ENCODE assay signal across 8 mouse cellular contexts in the genomic region with DNA sequence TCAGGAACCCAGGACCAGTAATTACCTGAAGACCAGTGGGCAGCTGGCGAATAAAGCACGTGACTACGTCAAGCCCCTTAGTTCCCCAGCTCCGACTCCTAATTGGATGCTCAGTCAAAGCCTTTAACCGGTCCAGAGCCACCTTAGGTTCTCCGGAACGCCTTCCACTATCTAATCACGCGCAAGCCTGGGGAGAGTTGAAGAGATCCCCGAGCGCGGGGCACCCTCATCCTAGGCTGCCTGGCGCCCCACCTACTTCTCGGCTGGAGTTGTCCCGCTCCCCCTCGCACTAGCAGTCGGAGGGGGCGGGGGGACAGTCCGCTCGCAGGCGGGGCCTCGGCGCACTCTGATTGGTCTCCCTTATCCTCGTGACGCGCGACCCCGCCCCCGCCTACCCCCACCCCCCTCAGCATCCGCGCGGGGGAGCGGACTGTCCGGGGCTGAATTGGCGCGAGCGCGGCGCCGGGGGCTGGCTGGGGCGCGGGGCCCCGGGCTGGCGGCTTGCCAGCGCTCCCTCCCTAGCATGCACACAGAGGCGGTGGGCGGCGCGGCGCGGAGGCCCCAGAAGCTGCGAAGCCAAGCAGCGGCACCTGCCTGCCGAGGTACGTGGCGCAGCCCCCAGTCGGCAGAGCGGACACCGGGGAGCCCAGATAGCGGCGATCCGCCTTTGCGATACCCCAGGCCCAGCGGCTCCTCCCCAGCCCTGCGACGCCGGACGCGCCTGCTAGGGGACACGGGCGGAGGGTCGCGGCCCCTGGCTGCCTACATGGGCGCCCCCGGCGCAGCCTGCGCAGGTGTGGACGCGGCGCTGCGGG. TPM values are rescaled to one million over a fixed set of nuclear protein-coding genes. Genes with fewer than 3 reads are reported as not detected.
DNase-seq lines count a peak whose midpoint lies in the region; ATAC-seq lines count a peak whose summit lies in the region.

St3gal5 (plus strand) TSS at position 412 of the 815 bp plus-strand sequence.

- H3K27ac ChIP-seq in heart, embryonic 13.5 days (replicated peaks), result peak within 1 kb of the TSS; percentile 91
- peak within 1 kb of the TSS; percentile 95 for H3K27ac ChIP-seq in liver, embryonic 12.5 days

- H3K4me3 ChIP-seq in erythroblast, embryonic 14.5 days (replicated peaks), result peak within 1 kb of the TSS; percentile 90
- peak within 1 kb of the TSS; percentile 84 for H3K4me3 ChIP-seq in heart, embryonic 13.5 days
- peak within 1 kb of the TSS; percentile 97 for H3K4me3 ChIP-seq in liver, embryonic 12.5 days

- peak; percentile 92 for ATAC-seq in heart, embryonic 13.5 days (ENCODE audit: extremely low read depth, insufficient number of reproducible peaks, low FRiP score, low TSS enrichment)
- peak; percentile 90 for ATAC-seq in liver, embryonic 12.5 days

- peak within 1 kb of the TSS; percentile 95 for H3K4me2 ChIP-seq in heart, embryonic 13.5 days
- peak within 1 kb of the TSS; percentile 77 for H3K4me2 ChIP-seq in liver, embryonic 12.5 days

- DNase-seq in CD4-positive, CD25-positive, alpha-beta regulatory T cell, adult 2 months (ENCODE audit: low read depth, low spot score), result peak; percentile 90
- DNase-seq in brain, embryonic 18.5 days (ENCODE audit: low read depth, low spot score), result peak; percentile 68
- DNase-seq in kidney, postnatal 10 days, result peak; percentile 96
- DNase-seq in naive thymus-derived CD4-positive, alpha-beta T cell, adult 2 months (ENCODE audit: low read depth), result peak; percentile 83
- peak; percentile 87 for DNase-seq in splenic B cell, adult 2 months (ENCODE audit: low read depth, low spot score)

- WGBS in heart, embryonic 13.5 days, result under 1% methylated on average over 68 of the region's 81 CpGs
- WGBS in liver, embryonic 12.5 days (ENCODE audit: insufficient replicate concordance), result under 1% methylated on average over 77 of the region's 81 CpGs

- H3K27me3 ChIP-seq in erythroblast, embryonic 14.5 days (ENCODE audit: control insufficient read depth), result peaks cover 2% of the 10 kb centered on the region; the same call in 1 of the 2 replicates
- H3K27me3 ChIP-seq in heart, embryonic 13.5 days (replicated peaks), result no peaks in the 10 kb centered on the region
- H3K27me3 ChIP-seq in liver, embryonic 12.5 days (replicated peaks), result no peaks in the 10 kb centered on the region
- no peaks in the 10 kb centered on the region for H3K27me3 ChIP-seq in splenic B cell, adult 2 months (ENCODE audit: control insufficient read depth, insufficient read depth, low read length, poor library complexity, severe bottlenecking)

- peak within 1 kb of the TSS; percentile 92 for H3K9ac ChIP-seq in heart, embryonic 13.5 days
- H3K9ac ChIP-seq in liver, embryonic 12.5 days, result peak within 1 kb of the TSS; percentile 99

- no peaks in the 10 kb centered on the region for H3K9me3 ChIP-seq in erythroblast, embryonic 14.5 days (ENCODE audit: control insufficient read depth, low read length)
- H3K9me3 ChIP-seq in heart, embryonic 13.5 days, result no peaks in the 10 kb centered on the region
- H3K9me3 ChIP-seq in liver, embryonic 12.5 days (replicated peaks), result no peaks in the 10 kb centered on the region

- peaks cover 65% of the 10 kb centered on the region for H3K4me1 ChIP-seq in erythroblast, embryonic 14.5 days (ENCODE audit: control insufficient read depth)
- peaks cover 70% of the 10 kb centered on the region for H3K4me1 ChIP-seq in heart, embryonic 13.5 days
- H3K4me1 ChIP-seq in liver, embryonic 12.5 days, result peaks cover 64% of the 10 kb centered on the region

- H3K36me3 ChIP-seq in erythroblast, embryonic 14.5 days (ENCODE audit: control insufficient read depth), result peaks cover 41% of the 10 kb centered on the region
- no peaks in the 10 kb centered on the region for H3K36me3 ChIP-seq in heart, embryonic 13.5 days
- H3K36me3 ChIP-seq in liver, embryonic 12.5 days, result peaks cover 1% of the 10 kb centered on the region; the same call in 1 of the 2 replicates
- no peaks in the 10 kb centered on the region for H3K36me3 ChIP-seq in splenic B cell, adult 2 months (ENCODE audit: control insufficient read depth, insufficient read depth, low read length, poor library complexity, severe bottlenecking)

RNA-seq across cellular contexts. Expression of gene St3gal5, which starts in this region (rescaled TPM):
- polyA plus RNA-seq in erythroblast, embryonic 14.5 days (2012), result 56.8 and 56.9 TPM in 2 replicates
- polyA plus RNA-seq in heart, embryonic 13.5 days (2015; fragmentation: Nextera tagmentation; extraction: Ambion mirVana), result 50.2 and 50.8 TPM in 2 replicates
- polyA plus RNA-seq in liver, embryonic 12.5 days (2016; fragmentation: Nextera tagmentation; extraction: Ambion mirVana), result 166 and 181 TPM in 2 replicates

Comparison
In these comparisons a context has a peak if more than half of its experiments do, and no peak if none do; other contexts are left out.
1. Peak in every context shown above with its lines: DNase-seq, ATAC-seq, H3K4me3 ChIP-seq and H3K27ac ChIP-seq.